Mouse (Mus musculus) lung, postnatal 0 days (tissue): ENCODE data around the gene Fam20b.

Experiments used
- CTCF ChIP-seq: IDR thresholded peaks from 2 replicates; pipeline ENCODE4 v1.5.1; 2016; ENCODE audit warnings: antibody characterized with exemption, mild to moderate bottlenecking
- EP300 ChIP-seq: IDR thresholded peaks from 2 replicates; pipeline ENCODE4 v1.6.1; 2016; ENCODE audit warnings: antibody characterized with exemption, mild to moderate bottlenecking, control low read depth

DNA sequence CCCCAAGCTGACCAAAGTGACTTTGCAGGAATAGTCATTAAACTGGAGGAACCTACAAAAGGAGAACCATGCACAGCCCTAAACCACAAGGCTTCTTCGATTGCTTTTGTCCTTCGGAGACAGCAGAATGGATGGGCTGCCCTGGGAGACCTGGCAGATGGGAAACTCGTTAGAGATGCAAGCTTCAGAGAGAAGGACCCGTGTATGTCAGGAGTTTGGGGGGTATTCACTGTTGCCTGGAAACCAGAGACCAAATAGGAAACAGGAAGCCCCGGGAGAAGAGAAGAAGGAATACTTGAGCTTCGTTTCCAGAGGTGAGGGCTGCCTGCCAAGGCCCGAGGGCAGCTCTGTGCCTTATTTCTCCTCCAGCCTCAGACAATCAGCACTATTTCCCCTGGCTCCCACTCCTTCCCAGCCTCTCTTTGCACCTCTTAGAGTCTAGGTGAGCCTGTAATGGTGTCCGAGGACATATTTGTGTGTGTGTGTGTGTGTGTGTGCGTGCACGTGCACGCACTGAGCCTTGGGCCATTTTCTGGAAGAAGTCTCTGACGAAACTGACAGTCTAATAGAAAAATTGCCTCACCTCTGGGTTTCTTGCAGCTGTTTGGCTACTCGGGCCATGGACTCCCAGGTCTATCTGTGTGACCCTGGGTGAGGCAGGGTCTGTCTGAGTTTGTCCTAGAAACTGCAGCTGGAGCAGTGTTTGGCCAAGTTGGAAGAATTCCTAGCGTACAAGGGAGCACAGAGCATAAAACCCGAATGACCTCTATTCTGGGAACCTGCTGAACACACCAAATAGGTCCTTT lies 35.9 kb upstream of the Fam20b start:
- TF ChIP-seq CTCF = no peak
- no peak for TF ChIP-seq EP300
